Mouse (Mus musculus) CH12.LX (cell line): ENCODE measurements around the gene Ulk1. TPM values are rescaled to one million over a fixed set of nuclear protein-coding genes. Genes with fewer than 3 reads are reported as not detected.

ENCODE experiments used
- DNase-seq: peaks from one replicate; pipeline ENCODE4 v3.0.0-alpha.2; 2013; ENCODE audit errors: extremely low read depth
- H3K27ac ChIP-seq: 2 replicates; pipeline ENCODE4 v1.5.1; 2012; ENCODE audit warnings: low read depth, mild to moderate bottlenecking, control low read depth, moderate library complexity; ENCODE audit not compliant: insufficient read depth
- H3K27me3 ChIP-seq: replicated peaks from 2 replicates; pipeline ENCODE3; 2012; ENCODE audit warnings: inconsistent platforms
- H3K36me3 ChIP-seq, 2 experiments: replicated peaks in 1 of 2; 2 replicates each; pipeline versions ENCODE3 to v1.6.1; 2012; ENCODE audit warnings: inconsistent platforms in 1 of 2, low read length in 1 of 2, mild to moderate bottlenecking in 1 of 2, mixed read lengths in 1 of 2, moderate library complexity in 1 of 2; ENCODE audit not compliant: control insufficient read depth in 1 of 2, insufficient read depth in 1 of 2
- H3K4me1 ChIP-seq, 2 experiments: 2 replicates each; pipeline ENCODE4 v1.6.1; 2012; ENCODE audit warnings: inconsistent platforms in 1 of 2, moderate library complexity in 1 of 2; ENCODE audit not compliant: insufficient read depth in 2 of 2, control insufficient read depth in 1 of 2
- H3K4me2 ChIP-seq: 2 replicates; pipeline ENCODE4 v1.6.1; 2012; ENCODE audit warnings: low read depth, mild to moderate bottlenecking, control low read depth; ENCODE audit not compliant: poor library complexity, insufficient read depth, severe bottlenecking
- H3K4me3 ChIP-seq, 3 experiments: fragments of 150-350 bp in 1 of 3; sonication (generic) in 1 of 3; replicated peaks in 1 of 3; 2 replicates each; pipeline versions ENCODE3 to v1.5.1; 2011 to 2012; ENCODE audit warnings: low read depth in 2 of 3, low read length in 2 of 3, mild to moderate bottlenecking in 2 of 3, moderate library complexity in 2 of 3, control low read depth in 1 of 3, improper control_type of control experiment in 1 of 3, inconsistent platforms in 1 of 3, mixed read lengths in 1 of 3; ENCODE audit not compliant: poor library complexity in 1 of 3
- H3K79me2 ChIP-seq: replicated peaks from 2 replicates; pipeline ENCODE4 v1.6.1; 2012; ENCODE audit warnings: mild to moderate bottlenecking, moderate library complexity; ENCODE audit not compliant: control insufficient read depth, poor library complexity, insufficient read depth, severe bottlenecking; ENCODE audit errors: extremely low read depth
- H3K9ac ChIP-seq: 2 replicates; pipeline ENCODE4 v1.6.1; 2012; ENCODE audit warnings: low read depth, mild to moderate bottlenecking, control low read depth, moderate library complexity; ENCODE audit not compliant: insufficient read depth
- H3K9me3 ChIP-seq: replicated peaks from 2 replicates; pipeline ENCODE3; 2012; ENCODE audit warnings: low read length, inconsistent platforms, mixed read lengths
- BHLHE40 ChIP-seq: IDR thresholded peaks from 2 replicates; pipeline ENCODE4 v1.6.1; 2011; ENCODE audit warnings: mild to moderate bottlenecking, low read depth, low read length, improper control_type of control experiment
- CHD1 ChIP-seq: IDR thresholded peaks from 2 replicates; pipeline ENCODE4 v1.6.1; 2012; ENCODE audit warnings: low read depth, low read length, improper control_type of control experiment, inconsistent platforms
- CTCF ChIP-seq, 2 experiments: IDR thresholded peaks in 1 of 2; conservative IDR thresholded peaks in 1 of 2; 2 replicates each; pipeline ENCODE4 v1.5.1; 2011 to 2012; ENCODE audit warnings: low read depth in 2 of 2, low read length in 2 of 2, improper control_type of control experiment in 1 of 2, inconsistent platforms in 1 of 2, mild to moderate bottlenecking in 1 of 2, moderate library complexity in 1 of 2
- ELF1 ChIP-seq: IDR thresholded peaks from 2 replicates; pipeline ENCODE4 v1.6.1; 2014; ENCODE audit warnings: low read depth, mild to moderate bottlenecking, inconsistent platforms, low read length, improper control_type of control experiment
- ETS1 ChIP-seq: conservative IDR thresholded peaks from 2 replicates; pipeline ENCODE4 v1.6.1; 2012; ENCODE audit warnings: low read depth, mild to moderate bottlenecking, inconsistent platforms, low read length, improper control_type of control experiment, moderate library complexity
- GABPA ChIP-seq: IDR thresholded peaks from 2 replicates; pipeline ENCODE4 v1.6.1; 2012; ENCODE audit warnings: low read depth, low read length, improper control_type of control experiment, inconsistent platforms; ENCODE audit not compliant: insufficient replicate concordance
- HCFC1 ChIP-seq: IDR thresholded peaks from 2 replicates; pipeline ENCODE4 v1.6.1; 2012; ENCODE audit warnings: low read depth, mild to moderate bottlenecking, inconsistent platforms, low read length, improper control_type of control experiment
- IRF4 ChIP-seq: IDR thresholded peaks from 2 replicates; pipeline ENCODE4 v1.6.1; 2014; ENCODE audit warnings: low read depth, mild to moderate bottlenecking, inconsistent platforms, low read length, improper control_type of control experiment
- NRF1 ChIP-seq: IDR thresholded peaks from 2 replicates; pipeline ENCODE4 v1.6.1; 2014; ENCODE audit warnings: low read depth, mild to moderate bottlenecking, inconsistent platforms, low read length, improper control_type of control experiment, moderate library complexity
- POLR2AphosphoS2 ChIP-seq: IDR thresholded peaks from 2 replicates; pipeline ENCODE4 v1.6.1; 2011; ENCODE audit warnings: low read depth, low read length, improper control_type of control experiment
- USF1 ChIP-seq: IDR thresholded peaks from 2 replicates; pipeline ENCODE4 v1.6.1; 2014; ENCODE audit warnings: low read depth, mild to moderate bottlenecking, inconsistent platforms, low read length, improper control_type of control experiment
- ZMIZ1 ChIP-seq: IDR thresholded peaks from 2 replicates; pipeline ENCODE4 v1.6.1; 2012; ENCODE audit warnings: low read depth, mild to moderate bottlenecking, inconsistent platforms, low read length, improper control_type of control experiment
- dilution Hi-C: fragments of 300-500 bp; cut with MboI; formaldehyde crosslinking; loops from 2 replicates; pipeline ENCODE4 v1.14.3; 2020; ENCODE audit warnings: low sequenced_read_pairs; ENCODE audit not compliant: extremely low pct_unique_long_range_greater_than_20kb, extremely low pct_ligation_motif_present
- in situ Hi-C: fragments of 300-500 bp; cut with MboI; formaldehyde crosslinking; loops from 3 replicates; pipeline ENCODE4 v1.14.3; 2019; ENCODE audit warnings: low sequenced_read_pairs, low pct_ligation_motif_present, low pct_unique_long_range_greater_than_20kb, mixed read lengths
- polyA plus RNA-seq: library from polyadenylated mRNA; unstranded; fragments of >175 nt; gene quantifications from 2 replicates; pipeline ENCODE4 v1.2.1, GENCODE M21; 2012; ENCODE audit warnings: low read depth; ENCODE audit not compliant: insufficient read length
- total RNA-seq, 2 experiments: library from RNA; depleted of rRNA; stranded (reverse); fragments of 300-350 nt in 1 of 2; fragments of >200 nt in 1 of 2; gene quantifications; 2 replicates each; pipeline ENCODE4 v1.2.3; 2012 to 2014

The Ulk1 gene
- total and polyA plus RNA-seq, 3 experiments, result 2.7 to 13.6 (median 8.4) TPM

DNA sequence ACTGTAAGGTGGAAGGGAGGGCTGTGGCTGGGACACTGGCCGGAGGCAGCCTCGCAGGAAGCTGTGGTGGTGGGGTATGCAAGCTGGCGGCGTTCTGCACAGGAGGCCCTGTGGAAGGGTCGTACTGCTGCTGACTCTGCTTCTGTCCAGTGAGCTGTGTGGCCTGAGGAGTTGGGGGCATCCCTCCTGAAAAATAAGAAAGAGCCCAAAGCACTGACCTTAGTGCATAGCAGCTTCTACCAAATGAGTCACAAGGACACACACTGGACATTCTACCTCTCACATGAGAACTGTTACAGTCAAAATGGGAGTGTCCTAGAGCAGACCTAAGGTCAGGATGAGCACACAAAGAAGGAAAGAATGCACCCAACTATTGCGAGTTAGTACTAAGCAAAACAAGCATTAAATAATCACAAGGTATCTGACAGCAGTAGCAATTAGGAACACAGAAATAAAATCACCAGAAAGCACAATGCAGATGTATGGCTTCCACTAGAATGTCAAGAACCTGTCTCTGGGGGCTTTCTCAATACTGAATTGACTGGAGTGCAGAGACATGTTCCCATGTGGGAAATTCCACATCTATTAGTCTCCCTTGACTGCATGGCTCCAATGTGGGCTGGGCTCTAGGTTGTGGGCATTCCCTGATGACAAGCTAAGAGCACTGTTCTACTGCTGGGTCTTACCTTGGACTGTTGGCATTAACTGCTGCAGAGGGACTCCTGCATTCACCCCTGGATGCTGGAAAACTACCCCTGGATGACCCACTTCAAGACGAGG, 70.2 kb downstream of the Ulk1 start:
- Histone ChIP-seq H3K4me2 (no peak overlapping the region), H3K79me2 (peaks cover 28% of the 10 kb centered on the region), H3K4me1 (peaks cover 6 to 26% of the 10 kb centered on the region in 2 experiments; a peak in 2 of 4 replicates), H3K36me3 (peaks cover 51 to 84% of the 10 kb centered on the region in 2 experiments), H3K4me3 (no peak overlapping the region), H3K9ac (no peak overlapping the region), H3K27me3 (no peaks in the 10 kb centered on the region), H3K9me3 (no peaks in the 10 kb centered on the region), H3K27ac (no peak overlapping the region)
- in situ Hi-C loops (no loop called here), dilution Hi-C loops (no loop called here)
- peak; percentile 59; the same call in 1 of the 2 replicates for TF ChIP-seq IRF4
- no peak for TF ChIP-seq USF1
- DNase-seq, result no peak

DNA sequence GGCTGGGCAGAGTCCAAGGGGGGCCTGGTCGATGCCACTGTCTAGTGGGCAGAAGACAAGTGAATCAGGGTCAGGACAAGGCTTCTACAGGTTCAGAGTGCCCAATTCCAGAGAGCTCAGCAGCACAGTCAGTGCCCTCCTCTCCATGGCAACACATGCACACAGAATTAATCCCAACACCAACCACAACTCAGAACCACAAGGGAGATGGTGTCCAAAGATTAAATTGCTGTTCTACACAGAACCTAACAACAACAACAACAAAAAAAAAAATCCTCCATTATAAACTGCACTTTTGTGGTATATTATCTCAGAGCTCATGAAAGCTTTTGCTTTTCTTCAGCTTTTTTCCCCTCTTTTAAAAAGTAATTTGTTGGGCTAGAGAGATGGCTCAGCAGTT, 74.3 kb downstream of the Ulk1 start:
- Histone ChIP-seq H3K4me3 (no peak overlapping the region), H3K4me2 (no peak overlapping the region), H3K4me1 (peaks cover 4 to 13% of the 10 kb centered on the region in 2 experiments; a peak in 2 of 4 replicates), H3K9me3 (no peaks in the 10 kb centered on the region), H3K9ac (no peak overlapping the region), H3K27ac (no peak overlapping the region), H3K36me3 (peaks cover 72 to 87% of the 10 kb centered on the region in 2 experiments), H3K79me2 (0 out of 2 replicates have a peak, but pooled peaks cover 2% of the 10 kb centered on the region)
- dilution Hi-C loops, result no loop called here
- DNase-seq, result no peak
- no peak for TF ChIP-seq ZMIZ1
- TF ChIP-seq BHLHE40, result no peak
- TF ChIP-seq GABPA, result no peak
- TF ChIP-seq NRF1, result no peak
- no peak for TF ChIP-seq ELF1
- no peak for TF ChIP-seq HCFC1
- no peak for TF ChIP-seq POLR2AphosphoS2
- no peak for TF ChIP-seq CHD1
- TF ChIP-seq ETS1, result no peak
- TF ChIP-seq CTCF (conservative IDR thresholded peaks at IDR 0.05 in 1 of 2, IDR thresholded peaks at IDR 0.05 in 1 of 2; ENCODE audit: low read depth in 2 of 2, low read length in 2 of 2), result no peak
- TF ChIP-seq, all 38 proteins: peak for 0
- H3K27me3 ChIP-seq, result no peaks in the 10 kb centered on the region
- in situ Hi-C loops, result no loop called here

Other genes with a start within 250 kb of the Ulk1 start
- 50.7 and 69.3 TPM in 2 replicates for gene Noc4l, start 156.7 kb downstream of the Ulk1 start, total RNA-seq (2012; rRNA removed)
- gene Noc4l, start 156.7 kb downstream of the Ulk1 start, total RNA-seq (2014; rRNA removed), result 36.7 and 42.0 TPM in 2 replicates
- 104 and 160 TPM in 2 replicates for gene Noc4l, start 156.7 kb downstream of the Ulk1 start, polyA plus RNA-seq
- gene Ddx51, start 156.6 kb downstream of the Ulk1 start, total RNA-seq (2012; rRNA removed), result 12.3 and 16.3 TPM in 2 replicates
- gene Ddx51, start 156.6 kb downstream of the Ulk1 start, total RNA-seq (2014; rRNA removed), result 11.8 and 13.7 TPM in 2 replicates
- gene Ddx51, start 156.6 kb downstream of the Ulk1 start, polyA plus RNA-seq, result 38.6 and 52.2 TPM in 2 replicates
- 28.6 and 30.9 TPM in 2 replicates for gene Ep400, start 39.4 kb downstream of the Ulk1 start, total RNA-seq (2012; rRNA removed)
- 12.1 and 13.3 TPM in 2 replicates for gene Ep400, start 39.4 kb downstream of the Ulk1 start, total RNA-seq (2014; rRNA removed)
- gene Ep400, start 39.4 kb downstream of the Ulk1 start, polyA plus RNA-seq, result 41.1 and 55.8 TPM in 2 replicates
- gene Pus1, start 29.4 kb downstream of the Ulk1 start, total RNA-seq (2012; rRNA removed), result 84.6 and 99.3 TPM in 2 replicates
- gene Pus1, start 29.4 kb downstream of the Ulk1 start, total RNA-seq (2014; rRNA removed), result 54.4 and 59.1 TPM in 2 replicates
- 72.4 and 93.1 TPM in 2 replicates for gene Pus1, start 29.4 kb downstream of the Ulk1 start, polyA plus RNA-seq
- gene Hscb, start 29.7 kb upstream of the Ulk1 start, total RNA-seq (2012; rRNA removed), result 39.3 and 59.5 TPM in 2 replicates
- 51.9 and 64.0 TPM in 2 replicates for gene Hscb, start 29.7 kb upstream of the Ulk1 start, total RNA-seq (2014; rRNA removed)
- gene Hscb, start 29.7 kb upstream of the Ulk1 start, polyA plus RNA-seq, result 26.5 and 28.2 TPM in 2 replicates
- 22.5 and 27.6 TPM in 2 replicates for gene Chek2, start 29.9 kb upstream of the Ulk1 start, total RNA-seq (2012; rRNA removed)
- 41.6 and 43.8 TPM in 2 replicates for gene Chek2, start 29.9 kb upstream of the Ulk1 start, total RNA-seq (2014; rRNA removed)
- 18.7 and 25.0 TPM in 2 replicates for gene Chek2, start 29.9 kb upstream of the Ulk1 start, polyA plus RNA-seq
- 0.29 and 0.89 TPM in 2 replicates for gene Ttc28, start 69.7 kb upstream of the Ulk1 start, total RNA-seq (2012; rRNA removed)
- gene Ttc28, start 69.7 kb upstream of the Ulk1 start, total RNA-seq (2014; rRNA removed), result 0.28 and 0.42 TPM in 2 replicates
- 0.15 and 0.21 TPM in 2 replicates for gene Ttc28, start 69.7 kb upstream of the Ulk1 start, polyA plus RNA-seq